Mouse (Mus musculus): ENCODE results near the gene Mrpl33. TPM values are rescaled to one million over a fixed set of nuclear protein-coding genes. Genes with fewer than 3 reads are reported as not detected.

The Mrpl33 gene
- polyA plus RNA-seq, 1 experiment from 2014 or later = 165 TPM

DNA sequence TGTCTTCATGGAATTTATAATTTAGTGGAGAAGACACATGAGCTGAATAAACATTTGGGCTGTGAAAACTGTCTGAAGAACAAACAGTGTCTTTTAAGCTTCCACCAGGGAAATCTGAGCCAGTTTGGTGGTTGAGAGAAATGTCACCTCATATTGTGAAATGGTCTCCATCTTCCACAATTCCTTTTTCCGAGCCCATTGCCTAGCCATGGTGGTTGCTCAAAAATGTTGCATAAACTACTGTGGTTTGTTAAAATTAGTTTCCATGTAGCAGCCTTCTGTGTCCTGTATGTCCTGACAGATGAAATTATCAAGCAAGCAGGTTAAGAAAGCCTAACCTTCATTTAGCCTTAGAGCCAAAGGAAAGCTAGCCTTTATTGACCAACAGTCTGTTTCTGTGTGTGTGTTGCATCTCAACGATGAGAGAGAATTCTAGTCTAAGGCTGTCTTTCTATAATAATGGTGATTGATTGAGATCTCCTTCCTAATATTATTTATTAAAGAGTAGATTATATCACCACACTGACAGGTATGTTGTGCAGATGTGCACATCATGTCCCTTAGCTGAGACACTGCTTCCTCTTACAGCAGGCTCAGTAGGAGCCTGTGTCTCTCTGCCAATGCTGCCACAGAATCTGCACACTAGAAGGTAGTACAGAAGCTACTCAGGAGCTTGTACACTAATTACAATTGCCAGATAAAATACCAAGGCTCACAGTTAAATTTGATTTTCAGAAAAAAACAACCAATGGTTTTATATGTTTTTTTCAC lies 54.0 kb downstream of the Mrpl33 start:
- WGBS (ENCODE audit: insufficient replicate concordance) = 60% methylated on average over 2 of the region's 2 CpGs
- TF ChIP-seq CTCF (IDR thresholded peaks at IDR 0.05; ENCODE audit: low read depth) = no peak
- TF ChIP-seq EP300 (IDR thresholded peaks at IDR 0.05; ENCODE audit: low read depth) = peak; percentile 35; the same call in 1 of the 2 replicates
- H3K27me3 ChIP-seq (ENCODE audit: insufficient read depth, low read length) = no peaks in the 10 kb centered on the region
- no peak overlapping the region for H3K4me2 ChIP-seq (ENCODE audit: low read depth, low read length)
- H3K4me3 ChIP-seq (ENCODE audit: low read depth, low read length) = no peak overlapping the region
- no peaks in the 10 kb centered on the region for H3K4me1 ChIP-seq (ENCODE audit: insufficient read depth)
- no peaks in the 10 kb centered on the region for H3K9me3 ChIP-seq (ENCODE audit: low read length)
- ATAC-seq (no peak), DNase-seq (no peak)
- no peak overlapping the region for H3K27ac ChIP-seq (ENCODE audit: low read depth)
- H3K9ac ChIP-seq (replicated peaks) = no peak overlapping the region
- H3K36me3 ChIP-seq (replicated peaks; ENCODE audit: insufficient read depth, low read length) = peaks cover 25% of the 10 kb centered on the region

DNA sequence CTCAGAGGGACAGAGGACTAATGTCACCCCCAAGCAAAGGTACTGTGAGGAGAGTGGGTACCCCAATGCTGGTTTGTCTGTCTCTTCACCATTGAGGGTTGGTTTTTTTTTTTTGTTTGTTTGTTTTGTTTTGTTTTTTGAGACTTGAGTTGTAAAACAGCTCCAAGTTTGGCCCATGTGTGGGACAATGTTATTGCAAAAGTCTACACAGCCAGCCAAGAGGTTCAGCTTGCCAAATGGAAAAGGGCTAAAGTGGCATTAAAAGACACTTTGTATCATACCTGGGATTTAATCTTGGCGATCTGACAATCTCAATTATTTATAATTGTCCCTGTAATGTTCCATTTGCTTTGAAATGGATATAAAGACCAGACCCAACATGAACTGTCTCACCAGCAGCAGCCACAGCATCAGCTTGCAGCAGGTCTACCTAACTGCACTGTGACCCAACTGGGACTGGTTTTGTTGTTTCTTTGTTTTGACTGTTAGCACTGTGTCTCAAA lies 59.0 kb downstream of the Mrpl33 start:
- Histone ChIP-seq H3K36me3 (replicated peaks; ENCODE audit: insufficient read depth, low read length) (peaks cover 24% of the 10 kb centered on the region), H3K4me2 (ENCODE audit: low read depth, low read length) (no peak overlapping the region), H3K9ac (replicated peaks) (no peak overlapping the region), H3K9me3 (ENCODE audit: low read length) (no peaks in the 10 kb centered on the region), H3K27ac (ENCODE audit: low read depth) (no peak overlapping the region), H3K4me1 (ENCODE audit: insufficient read depth) (no peaks in the 10 kb centered on the region), H3K27me3 (ENCODE audit: insufficient read depth, low read length) (no peaks in the 10 kb centered on the region), H3K4me3 (ENCODE audit: low read depth, low read length) (no peak overlapping the region)
- ATAC-seq (no peak), DNase-seq (no peak)
- no peak for TF ChIP-seq CTCF (IDR thresholded peaks at IDR 0.05; ENCODE audit: low read depth)
- TF ChIP-seq EP300 (IDR thresholded peaks at IDR 0.05; ENCODE audit: low read depth) = no peak
- 83% methylated on average over 1 of the region's 1 CpGs for whole genome bisulfite sequencing (ENCODE audit: insufficient replicate concordance)

DNA sequence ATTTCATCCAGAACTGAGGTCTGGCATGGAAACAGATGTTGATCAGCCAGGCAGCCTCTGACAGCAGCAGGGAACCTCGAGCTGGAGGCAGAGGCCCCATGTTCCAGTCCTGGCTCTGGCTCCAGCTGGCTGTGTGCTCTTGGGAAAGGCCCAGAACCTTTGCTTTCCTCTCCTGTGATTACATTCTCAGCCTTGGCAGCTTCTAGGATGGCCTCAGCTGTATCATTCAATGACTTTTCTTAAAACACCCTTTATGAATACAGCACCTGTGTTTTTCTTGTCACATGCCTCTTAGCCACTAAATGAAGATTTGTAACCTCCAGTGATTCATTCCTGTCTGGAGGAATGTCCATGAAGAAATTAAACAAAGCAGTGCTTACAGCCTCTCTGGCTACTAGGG lies 69.4 kb downstream of the Mrpl33 start:
- H3K27me3 ChIP-seq (ENCODE audit: insufficient read depth, low read length) = no peaks in the 10 kb centered on the region
- no peak overlapping the region for H3K9ac ChIP-seq (replicated peaks)
- no peaks in the 10 kb centered on the region for H3K9me3 ChIP-seq (ENCODE audit: low read length)
- H3K4me3 ChIP-seq (ENCODE audit: low read depth, low read length) = no peak overlapping the region
- ATAC-seq = no peak
- DNase-seq = no peak
- no peak overlapping the region for H3K4me2 ChIP-seq (ENCODE audit: low read depth, low read length)
- H3K4me1 ChIP-seq (ENCODE audit: insufficient read depth) = no peaks in the 10 kb centered on the region
- no peak overlapping the region for H3K27ac ChIP-seq (ENCODE audit: low read depth)
- no peak for TF ChIP-seq CTCF (IDR thresholded peaks at IDR 0.05; ENCODE audit: low read depth)
- no peak for TF ChIP-seq EP300 (IDR thresholded peaks at IDR 0.05; ENCODE audit: low read depth)
- H3K36me3 ChIP-seq (replicated peaks; ENCODE audit: insufficient read depth, low read length) = peaks cover 10% of the 10 kb centered on the region
- 40% methylated on average over 1 of the region's 1 CpGs for WGBS (ENCODE audit: insufficient replicate concordance)

DNA sequence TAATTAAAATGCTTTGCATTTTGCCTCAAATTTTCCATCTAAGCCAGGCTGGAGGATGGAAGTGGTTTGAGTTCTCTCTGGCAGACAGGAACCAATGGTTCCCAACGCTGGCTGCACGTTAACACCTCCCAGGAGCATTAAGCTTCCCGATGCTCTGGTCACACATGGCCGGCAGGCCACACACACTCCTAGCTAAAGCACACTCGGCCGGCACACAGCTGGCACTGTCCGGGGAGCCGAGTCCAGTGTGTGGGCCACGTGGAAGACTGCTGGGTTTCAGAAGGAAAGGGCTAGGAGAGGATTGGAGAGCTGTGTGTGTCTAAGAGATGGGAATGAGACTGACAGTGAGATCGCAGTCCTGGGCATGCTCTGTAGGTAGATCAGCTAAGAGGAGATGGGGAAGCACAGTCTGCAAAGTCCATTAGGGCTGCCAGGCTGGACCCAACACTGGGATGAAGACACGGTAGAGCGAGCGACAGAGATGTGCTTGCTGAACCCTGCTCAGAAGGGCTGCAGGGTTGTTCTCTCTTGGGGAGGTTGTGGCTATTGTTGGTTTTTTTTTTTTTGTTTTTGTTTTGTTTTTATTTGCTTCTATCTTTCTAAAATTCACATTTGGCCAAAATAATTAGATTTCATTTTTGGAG lies 71.7 kb downstream of the Mrpl33 start:
- H3K27me3 ChIP-seq (ENCODE audit: insufficient read depth, low read length) = no peaks in the 10 kb centered on the region
- no peaks in the 10 kb centered on the region for H3K9me3 ChIP-seq (ENCODE audit: low read length)
- H3K4me1 ChIP-seq (ENCODE audit: insufficient read depth) = no peaks in the 10 kb centered on the region
- ATAC-seq = no peak
- 87% methylated on average over 13 of the region's 13 CpGs for WGBS (ENCODE audit: insufficient replicate concordance)
- peaks cover 3% of the 10 kb centered on the region; the same call in 1 of the 2 replicates for H3K36me3 ChIP-seq (replicated peaks; ENCODE audit: insufficient read depth, low read length)
- H3K4me3 ChIP-seq (ENCODE audit: low read depth, low read length) = no peak overlapping the region
- H3K4me2 ChIP-seq (ENCODE audit: low read depth, low read length) = no peak overlapping the region
- no peak overlapping the region for H3K9ac ChIP-seq (replicated peaks)
- no peak for DNase-seq
- no peak overlapping the region for H3K27ac ChIP-seq (ENCODE audit: low read depth)
- TF ChIP-seq EP300 (IDR thresholded peaks at IDR 0.05; ENCODE audit: low read depth) (no peak), CTCF (IDR thresholded peaks at IDR 0.05; ENCODE audit: low read depth) (no peak)

DNA sequence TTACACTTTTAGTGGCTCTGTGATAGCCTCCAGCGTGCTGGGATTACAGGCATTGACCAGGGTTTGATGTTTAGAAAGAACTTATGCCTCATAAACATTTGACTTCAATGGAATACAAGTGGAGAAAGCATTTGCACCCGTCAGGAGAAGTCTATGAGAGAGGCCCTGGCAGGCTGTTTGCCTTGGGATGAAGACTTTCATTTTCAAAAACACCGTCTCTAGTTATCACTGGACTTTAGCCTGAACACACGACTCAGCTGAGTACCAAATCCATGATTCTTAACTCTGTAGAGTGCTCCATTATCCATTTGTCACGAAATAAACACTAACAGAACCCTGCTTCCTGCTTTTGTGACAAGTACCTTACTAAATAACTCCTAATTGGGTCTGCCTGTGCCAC lies 73.2 kb downstream of the Mrpl33 start:
- peaks cover 3% of the 10 kb centered on the region; the same call in 1 of the 2 replicates for H3K36me3 ChIP-seq (replicated peaks; ENCODE audit: insufficient read depth, low read length)
- H3K9me3 ChIP-seq (ENCODE audit: low read length) = no peaks in the 10 kb centered on the region
- H3K4me2 ChIP-seq (ENCODE audit: low read depth, low read length) = no peak overlapping the region
- 60% methylated on average over 5 of the region's 5 CpGs for WGBS (ENCODE audit: insufficient replicate concordance)
- no peaks in the 10 kb centered on the region for H3K27me3 ChIP-seq (ENCODE audit: insufficient read depth, low read length)
- TF ChIP-seq CTCF (IDR thresholded peaks at IDR 0.05; ENCODE audit: low read depth) = no peak
- no peak for TF ChIP-seq EP300 (IDR thresholded peaks at IDR 0.05; ENCODE audit: low read depth)
- ATAC-seq (no peak), DNase-seq (no peak)
- no peak overlapping the region for H3K4me3 ChIP-seq (ENCODE audit: low read depth, low read length)
- H3K4me1 ChIP-seq (ENCODE audit: insufficient read depth) = no peaks in the 10 kb centered on the region
- no peak overlapping the region for H3K9ac ChIP-seq (replicated peaks)
- no peak overlapping the region for H3K27ac ChIP-seq (ENCODE audit: low read depth)

DNA sequence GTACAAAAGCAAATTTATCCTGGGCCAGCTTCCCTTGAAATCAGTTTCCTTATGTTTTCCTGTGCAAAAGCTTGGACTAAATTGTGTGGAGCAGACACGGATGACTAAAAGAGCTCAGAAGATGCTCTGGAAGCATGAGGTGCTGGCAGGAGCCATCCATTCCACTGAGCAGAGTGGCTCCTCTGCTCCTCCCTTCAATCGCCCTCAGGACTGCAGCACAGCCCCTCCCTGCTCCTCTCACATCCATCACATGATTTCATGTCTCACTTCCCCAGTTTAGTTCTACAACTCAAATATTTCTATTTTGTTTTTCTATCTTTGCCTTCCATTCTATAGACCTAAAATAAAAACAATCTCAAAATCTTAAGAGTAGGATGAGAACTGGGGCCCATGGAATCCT lies 74.4 kb downstream of the Mrpl33 start:
- ATAC-seq (no peak), DNase-seq (no peak)
- Histone ChIP-seq H3K36me3 (replicated peaks; ENCODE audit: insufficient read depth, low read length) (no peaks in the 10 kb centered on the region), H3K27ac (ENCODE audit: low read depth) (no peak overlapping the region), H3K4me1 (ENCODE audit: insufficient read depth) (no peaks in the 10 kb centered on the region), H3K9ac (replicated peaks) (no peak overlapping the region), H3K4me3 (ENCODE audit: low read depth, low read length) (no peak overlapping the region), H3K27me3 (ENCODE audit: insufficient read depth, low read length) (no peaks in the 10 kb centered on the region), H3K4me2 (ENCODE audit: low read depth, low read length) (no peak overlapping the region), H3K9me3 (ENCODE audit: low read length) (no peaks in the 10 kb centered on the region)
- 72% methylated on average over 2 of the region's 2 CpGs for WGBS (ENCODE audit: insufficient replicate concordance)
- TF ChIP-seq EP300 (IDR thresholded peaks at IDR 0.05; ENCODE audit: low read depth) (no peak), CTCF (IDR thresholded peaks at IDR 0.05; ENCODE audit: low read depth) (no peak)

Data from liver, postnatal 0 days (tissue).